Mouse (Mus musculus): ENCODE results near the gene Ginm1.
"Not testable (repeated sequence)": the region's sequence is repeated elsewhere in the genome, so short reads cannot be mapped to it uniquely, and the experiment has no call there.

Ginm1 gene

GRCm38 (mm10) chr10:7809937-7810336 lies 17.3 kb upstream of the Ginm1 start:
- DNase-seq (ENCODE audit: low read depth, low spot score): peak; percentile 44

DNA sequence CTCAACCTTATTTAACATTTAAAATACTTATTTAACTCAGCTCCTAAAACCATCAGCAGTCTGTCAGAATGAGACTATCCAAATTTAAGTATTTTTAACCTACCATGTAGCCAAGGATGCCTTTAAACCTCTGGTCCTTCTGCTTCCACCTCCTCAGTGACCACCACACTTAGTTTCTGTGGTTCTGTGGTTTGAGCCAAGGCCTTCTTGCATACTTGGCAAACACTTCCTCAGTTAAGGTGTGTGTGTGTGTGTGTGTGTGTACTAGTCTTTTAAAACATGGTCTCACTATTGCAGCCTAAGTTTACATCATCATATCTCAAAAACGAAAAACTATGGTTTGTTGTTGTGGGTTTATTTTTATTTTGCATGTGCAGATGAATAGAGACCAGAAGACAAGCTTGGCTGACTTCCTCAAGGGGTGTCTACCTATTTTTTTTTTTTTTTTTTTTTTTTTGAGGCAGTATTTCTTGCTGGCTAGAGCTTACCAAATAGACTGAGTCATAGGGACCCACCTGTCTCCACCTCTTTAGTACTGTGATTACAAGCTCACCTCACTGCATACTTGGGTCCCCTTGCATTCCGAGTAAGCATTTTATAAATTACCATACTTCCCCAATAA lies 10.0 kb upstream of the Ginm1 start:
- DNase-seq (ENCODE audit: low read depth, low spot score): no peak

DNA sequence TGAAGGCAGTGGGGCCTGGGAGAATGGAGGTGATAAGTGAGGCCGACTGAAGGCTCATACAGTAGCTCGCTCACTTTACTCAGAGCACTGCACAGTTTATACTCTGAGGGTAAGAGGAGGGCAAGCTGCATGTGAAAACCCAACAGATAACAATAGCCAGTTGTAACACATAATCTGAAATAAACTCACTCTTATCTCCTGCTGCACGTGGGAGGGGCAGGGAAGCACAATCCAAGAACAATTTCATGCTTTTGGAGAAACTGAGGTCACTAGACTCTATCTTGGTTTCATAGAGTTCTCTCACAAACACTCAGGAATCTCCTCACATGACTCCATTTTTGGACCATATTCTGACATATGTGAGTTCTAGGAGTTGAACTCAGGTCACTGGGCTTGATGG lies 8.6 kb upstream of the Ginm1 start:
- no peak for DNase-seq (ENCODE audit: low read depth, low spot score)

DNA sequence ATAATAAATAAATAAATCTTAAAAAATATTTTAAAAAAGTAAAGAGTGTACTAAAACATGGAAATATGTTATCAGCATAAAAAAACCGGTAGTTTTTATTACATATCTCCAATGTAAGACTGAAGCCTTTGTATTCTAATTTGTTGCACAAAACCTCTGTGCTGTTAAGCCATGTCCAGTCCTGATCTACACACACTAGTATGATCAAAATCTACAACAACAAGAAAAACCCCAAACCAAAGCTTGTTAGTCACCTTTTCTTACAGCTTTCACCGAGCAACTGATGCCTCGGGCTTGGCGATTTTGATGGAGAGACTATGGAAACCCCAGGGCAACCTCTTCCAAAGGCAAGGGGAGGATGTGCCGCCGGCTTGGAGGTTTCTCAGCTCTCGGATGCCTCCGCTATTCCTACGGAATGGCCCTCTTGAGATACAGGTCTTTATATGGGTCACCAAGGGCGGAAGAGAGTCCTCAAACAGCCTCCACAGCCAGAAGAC lies 322 bp downstream of the Ginm1 start:
- DNase-seq (ENCODE audit: low read depth, low spot score): no peak

DNA sequence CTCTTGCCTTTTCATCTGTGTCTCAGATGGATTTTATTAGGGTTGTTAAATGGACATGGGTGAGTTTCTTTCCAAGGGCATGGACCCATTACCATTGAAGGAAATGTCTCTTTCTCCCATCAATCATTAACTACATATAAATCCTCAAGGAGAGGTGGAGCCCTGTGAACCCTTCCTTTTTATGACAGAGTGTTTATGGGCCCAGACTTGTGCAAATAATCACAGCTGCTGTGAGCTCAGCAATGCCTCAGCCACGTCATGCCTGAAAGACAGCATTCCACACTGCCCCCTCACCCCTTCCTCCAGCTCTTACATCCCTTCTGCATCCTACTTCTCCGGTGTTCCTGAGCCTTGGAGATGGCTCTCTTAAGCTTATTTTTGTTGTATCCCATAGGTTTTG lies 5.3 kb downstream of the Ginm1 start:
- DNase-seq (ENCODE audit: low read depth, low spot score): no peak

- DNase-seq (ENCODE audit: low read depth, low spot score): no peak
These were observed 11.4 kb downstream of the Ginm1 start for GRCm38 (mm10) chr10:7781214-7781613.

DNA sequence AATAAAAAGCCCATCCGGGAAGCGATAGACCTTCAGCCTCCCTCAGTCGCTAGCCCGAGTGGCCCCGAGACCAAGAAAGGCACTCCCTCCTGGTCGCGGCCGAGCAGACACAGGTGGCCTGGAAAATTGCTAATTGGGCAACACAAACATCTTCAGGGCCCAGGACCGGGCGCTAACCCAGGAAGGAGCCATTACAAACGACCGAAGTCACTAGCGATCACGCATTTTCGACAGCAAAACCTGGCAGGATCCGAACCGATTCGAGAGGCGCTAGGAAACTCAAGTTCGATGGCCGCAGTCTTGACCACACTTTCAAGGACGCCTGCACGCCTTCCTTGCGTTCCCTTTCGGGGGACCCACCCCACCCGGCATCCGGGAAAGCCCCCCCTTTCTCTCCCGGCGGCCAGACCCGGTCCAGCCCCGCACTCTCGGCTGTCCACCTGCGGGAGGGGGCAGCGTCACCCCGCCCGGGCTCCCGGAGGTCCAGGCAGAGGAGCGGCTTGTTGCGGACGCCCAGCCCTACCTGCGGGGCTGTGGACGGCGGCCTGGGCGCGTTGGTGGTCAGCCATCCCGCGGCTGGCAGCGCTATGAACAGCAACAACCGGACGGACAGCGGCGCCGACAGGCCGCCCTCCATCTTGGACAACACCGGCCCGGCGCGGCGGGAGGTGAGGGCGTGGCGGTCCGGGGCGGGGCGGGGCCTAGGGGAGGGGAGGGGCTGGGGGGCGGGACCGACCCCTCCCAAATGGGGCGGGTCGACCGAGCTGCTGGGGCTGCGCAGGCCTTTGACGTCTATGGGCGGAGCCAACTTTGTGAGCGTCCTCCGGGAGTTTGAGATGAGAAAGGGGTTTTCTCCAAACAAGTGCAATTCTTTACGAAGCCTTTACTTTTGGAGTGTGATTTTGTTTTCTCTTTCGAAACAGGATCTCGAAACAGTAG lies 12.1 kb downstream of the Ginm1 start:
- peak; percentile 75 for DNase-seq (ENCODE audit: low read depth, low spot score)

- no peak for DNase-seq (ENCODE audit: low read depth, low spot score)
These were observed 12.8 kb downstream of the Ginm1 start for GRCm38 (mm10) chr10:7779751-7780237.

- DNase-seq (ENCODE audit: low read depth, low spot score): no peak
These were observed 14.3 kb downstream of the Ginm1 start for GRCm38 (mm10) chr10:7778361-7778760.

- no peak for DNase-seq (ENCODE audit: low read depth, low spot score)
These were observed 17.2 kb downstream of the Ginm1 start for GRCm38 (mm10) chr10:7775421-7775820.

DNA sequence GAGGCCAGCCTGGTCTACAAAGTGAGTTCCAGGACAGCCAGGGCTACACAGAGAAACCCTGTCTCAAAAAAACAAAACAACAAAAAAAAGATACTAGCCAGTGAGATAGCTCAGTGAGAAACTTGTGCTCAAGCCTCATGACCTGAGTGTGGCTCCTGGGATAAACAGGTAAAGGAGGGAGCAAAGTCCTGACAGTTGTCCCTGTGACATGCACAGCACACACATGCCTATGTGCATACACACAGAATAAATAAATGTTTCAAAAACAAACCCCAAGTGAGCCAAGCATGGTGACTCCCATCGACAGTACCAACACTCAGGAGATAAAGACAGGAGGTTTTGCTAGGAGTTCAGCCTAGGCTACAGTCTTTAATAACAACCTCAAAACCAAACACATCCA lies 19.9 kb downstream of the Ginm1 start:
- no peak for DNase-seq (ENCODE audit: low read depth, low spot score)

DNA sequence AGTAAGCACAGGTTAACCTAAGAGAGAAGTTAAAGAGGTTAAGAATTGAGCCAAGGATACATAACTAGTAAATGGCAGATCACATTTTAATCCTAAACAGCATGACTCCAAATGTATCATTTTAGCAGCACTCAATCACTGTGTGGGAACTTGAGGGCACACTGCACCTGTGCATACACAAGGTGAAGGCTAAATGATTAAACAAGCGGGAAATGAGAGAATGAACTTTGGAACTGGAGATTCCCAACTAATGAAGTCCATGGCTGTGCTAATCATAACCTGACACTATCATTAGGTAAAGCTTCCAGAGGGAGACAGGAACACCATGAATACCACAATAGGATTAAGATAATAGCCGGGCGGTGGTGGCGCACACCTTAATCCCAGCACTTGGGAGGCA lies 20.3 kb downstream of the Ginm1 start:
- no peak for DNase-seq (ENCODE audit: low read depth, low spot score)

DNA sequence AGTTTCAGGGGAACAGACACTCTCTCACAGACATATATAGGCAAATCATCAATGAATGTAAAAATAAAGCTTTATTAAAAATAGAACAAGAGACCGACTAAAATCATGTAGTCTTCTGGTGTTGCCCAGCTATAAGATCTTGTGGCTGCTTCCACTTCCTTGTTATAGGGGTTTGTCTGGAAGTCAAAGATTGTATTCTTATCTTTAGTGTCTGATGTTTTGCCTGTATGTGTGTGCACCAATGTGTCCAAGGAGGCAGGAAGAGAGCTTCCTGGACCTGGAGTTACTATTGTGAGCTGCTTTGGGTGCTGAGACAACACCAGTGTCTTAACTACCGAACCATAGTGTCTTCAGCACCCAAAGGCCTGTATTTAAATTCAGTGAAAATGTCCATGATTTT lies 35.1 kb downstream of the Ginm1 start:
- no peak for DNase-seq (ENCODE audit: low read depth, low spot score)

- DNase-seq (ENCODE audit: low read depth, low spot score): no peak
These were observed 43.9 kb downstream of the Ginm1 start for GRCm38 (mm10) chr10:7748752-7749151.

- DNase-seq (ENCODE audit: low read depth, low spot score): not testable (repeated sequence)
These were observed 47.1 kb downstream of the Ginm1 start for GRCm38 (mm10) chr10:7745528-7745927.

DNA sequence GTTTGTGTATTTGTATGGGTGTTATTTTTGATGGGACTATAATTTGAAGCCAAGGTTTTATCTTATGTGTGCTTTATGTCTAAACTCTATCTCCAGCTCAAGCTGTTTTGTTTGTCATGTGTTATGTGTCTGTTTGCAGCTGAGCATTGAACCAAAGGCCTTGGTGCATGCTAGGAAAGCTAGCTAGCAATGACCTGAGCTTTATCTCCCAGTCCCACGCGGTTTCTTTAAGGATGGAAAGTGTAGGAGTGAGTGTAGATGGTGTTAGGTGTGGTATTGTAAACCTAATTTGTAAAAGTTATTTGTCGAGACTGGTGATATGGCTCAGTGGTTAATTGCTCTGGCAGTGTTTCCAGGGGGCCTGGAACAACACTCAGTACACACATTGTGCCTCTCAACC lies 54.7 kb downstream of the Ginm1 start:
- no peak for DNase-seq (ENCODE audit: low read depth, low spot score)

DNA sequence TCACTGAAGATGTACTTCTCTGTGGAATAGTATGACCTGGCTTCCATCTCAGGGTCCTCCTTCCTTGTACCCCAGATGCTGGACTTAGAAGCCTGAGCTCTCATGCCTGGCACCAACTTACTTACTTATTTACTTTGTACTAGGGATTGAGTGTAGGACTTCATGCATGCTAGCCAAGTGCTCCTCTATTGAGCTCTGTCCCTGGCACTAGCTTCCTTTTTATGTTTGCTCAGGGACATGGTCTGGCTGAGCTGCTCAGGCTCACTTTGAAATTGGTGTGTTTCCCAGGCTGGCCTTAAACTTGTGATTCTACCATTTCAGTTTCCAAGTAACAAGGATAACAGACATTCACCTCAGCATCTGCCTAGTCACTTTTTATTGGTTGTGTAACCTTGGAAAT lies 55.5 kb downstream of the Ginm1 start:
- DNase-seq (ENCODE audit: low read depth, low spot score): no peak

DNA sequence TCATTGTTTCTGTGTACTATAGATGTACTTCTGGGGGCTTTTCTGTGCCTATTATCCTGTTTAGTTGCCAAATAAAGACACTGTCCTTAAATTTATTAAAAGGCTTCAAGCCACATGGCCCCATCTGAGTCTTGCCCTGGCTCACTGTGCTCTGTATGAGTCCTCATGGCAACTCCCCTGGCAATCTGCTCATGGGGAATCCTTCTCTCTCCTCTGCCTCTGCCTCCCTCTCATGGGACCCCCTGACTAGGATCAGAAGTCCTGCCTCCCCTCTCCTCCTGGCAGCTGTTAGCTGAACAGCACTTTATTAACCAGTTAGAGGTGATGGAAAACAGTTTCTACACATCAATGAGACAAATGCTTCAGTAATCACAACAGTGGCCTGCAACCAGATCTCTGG lies 61.0 kb downstream of the Ginm1 start:
- DNase-seq (ENCODE audit: low read depth, low spot score): no peak

DNA sequence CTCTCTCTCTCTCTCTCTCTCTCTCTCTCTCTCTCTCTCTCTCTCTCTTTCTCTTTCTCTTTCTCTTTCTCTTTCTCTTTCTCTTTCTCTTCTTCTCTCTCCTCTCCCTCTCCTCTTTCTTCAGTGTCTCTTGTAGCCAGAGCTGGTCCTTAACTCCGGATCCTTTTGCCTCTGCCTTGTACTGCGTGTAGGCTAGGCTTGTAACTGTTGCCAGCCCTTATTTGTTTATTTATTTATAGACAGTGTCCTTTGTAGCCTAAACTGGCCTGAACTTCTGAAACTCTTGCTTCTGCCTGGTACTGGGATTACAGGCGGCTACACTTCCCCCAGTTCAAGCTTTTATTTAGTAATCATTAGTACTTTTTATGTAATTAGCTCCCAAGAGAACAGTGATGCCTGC lies 65.6 kb downstream of the Ginm1 start:
- DNase-seq (ENCODE audit: low read depth, low spot score): no peak

- DNase-seq (ENCODE audit: low read depth, low spot score): no peak
These were observed 66.2 kb downstream of the Ginm1 start for GRCm38 (mm10) chr10:7726501-7726812.

GRCm38 (mm10) chr10:7725751-7726500 lies 66.7 kb downstream of the Ginm1 start, which contains the start of gene Katna1:
Gene Katna1, plus strand, starts transcription at chr10:7726000.
- peak; percentile 94 for DNase-seq (ENCODE audit: low read depth, low spot score)

Data from retina, postnatal 7 days (tissue).